Mouse (Mus musculus) MEL-GATA-1-ER (cell line): ENCODE data around the gene Cks2.
"Not testable (repeated sequence)": the region's sequence is repeated elsewhere in the genome, so short reads cannot be mapped to it uniquely, and the experiment has no call there.

Source experiments
- DNase-seq: peaks from one replicate; pipeline ENCODE4 v3.0.0-alpha.2; 2012; ENCODE audit warnings: low read depth; ENCODE audit errors: extremely low read depth

Cks2 gene

GRCm38 (mm10) chr13:51638958-51639357, 6.1 kb upstream of the Cks2 start:
- no peak for DNase-seq

GRCm38 (mm10) chr13:51641424-51641823, 3.6 kb upstream of the Cks2 start:
- no peak for DNase-seq

- no peak for DNase-seq
Measured at GRCm38 (mm10) chr13:51642171-51642778, 2.8 kb upstream of the Cks2 start.

- peak; percentile 36 for DNase-seq
Measured at GRCm38 (mm10) chr13:51643924-51644828, 856 bp upstream of the Cks2 start.

GRCm38 (mm10) chr13:51645872-51646271, 840 bp downstream of the Cks2 start:
- DNase-seq: peak; percentile 55

- DNase-seq: no peak
Measured at GRCm38 (mm10) chr13:51646362-51647027, 1.5 kb downstream of the Cks2 start.

- DNase-seq: no peak
Measured at GRCm38 (mm10) chr13:51647770-51648169, 2.7 kb downstream of the Cks2 start.

GRCm38 (mm10) chr13:51648237-51648636, 3.2 kb downstream of the Cks2 start:
- peak; percentile 57 for DNase-seq

GRCm38 (mm10) chr13:51649740-51650139, 4.7 kb downstream of the Cks2 start:
- DNase-seq: peak; percentile 51

GRCm38 (mm10) chr13:51651408-51652064, 6.5 kb downstream of the Cks2 start, which contains the start of gene Secisbp2:
TSS of gene Secisbp2 (plus strand) at chr13:51651697.
- DNase-seq: peak; percentile 90

GRCm38 (mm10) chr13:51653159-51653558, 8.1 kb downstream of the Cks2 start:
- DNase-seq: no peak

- DNase-seq: no peak
Measured at GRCm38 (mm10) chr13:51653961-51654360, 8.9 kb downstream of the Cks2 start.

- DNase-seq: no peak
Measured at GRCm38 (mm10) chr13:51656516-51657235, 11.6 kb downstream of the Cks2 start.

GRCm38 (mm10) chr13:51658094-51658493, 13.1 kb downstream of the Cks2 start:
- DNase-seq: no peak

- no peak for DNase-seq
Measured at GRCm38 (mm10) chr13:51659573-51659972, 14.5 kb downstream of the Cks2 start.

GRCm38 (mm10) chr13:51663561-51663960, 18.5 kb downstream of the Cks2 start:
- no peak for DNase-seq

- not testable (repeated sequence) for DNase-seq
Measured at GRCm38 (mm10) chr13:51668195-51668594, 23.2 kb downstream of the Cks2 start.

- no peak for DNase-seq
Measured at GRCm38 (mm10) chr13:51676641-51677040, 31.6 kb downstream of the Cks2 start.

GRCm38 (mm10) chr13:51677041-51677440, 32.0 kb downstream of the Cks2 start:
- no peak for DNase-seq

- DNase-seq: peak; percentile 54
Measured at GRCm38 (mm10) chr13:51677630-51678185, 32.7 kb downstream of the Cks2 start.
